Mouse (Mus musculus): ENCODE results near the gene Atcay.
A peak's percentile ranks its signal among the peaks of the same experiment; 100 is the strongest.

The Atcay gene

GRCm38 (mm10) chr10:81230438-81231332 is at the start of gene Atcay:
TSS of gene Atcay (minus strand) at chr10:81230833.
- peak; percentile 81 for DNase-seq

- no peak for DNase-seq
Observed at GRCm38 (mm10) chr10:81279496-81279895, 48.9 kb upstream of the Atcay start.

GRCm38 (mm10) chr10:81277676-81278075 is 47.0 kb upstream of the Atcay start:
- no peak for DNase-seq

GRCm38 (mm10) chr10:81273842-81274241 is 43.2 kb upstream of the Atcay start:
- no peak for DNase-seq

GRCm38 (mm10) chr10:81272356-81272755 is 41.7 kb upstream of the Atcay start:
- no peak for DNase-seq

GRCm38 (mm10) chr10:81268643-81269412 is 38.2 kb upstream of the Atcay start:
- DNase-seq, result no peak

GRCm38 (mm10) chr10:81268056-81268455 is 37.4 kb upstream of the Atcay start:
- DNase-seq, result peak; percentile 72

- peak; percentile 97 for DNase-seq
Observed at GRCm38 (mm10) chr10:81266211-81267105, 35.8 kb upstream of the Atcay start, which contains the start of the genes Mrpl54 and Apba3. TSS of gene Mrpl54 (minus strand) at chr10:81266934. TSS of gene Apba3 (plus strand) at chr10:81266960.

- no peak for DNase-seq
Observed at GRCm38 (mm10) chr10:81265540-81265939, 34.9 kb upstream of the Atcay start.

GRCm38 (mm10) chr10:81261025-81261424 is 30.4 kb upstream of the Atcay start:
- no peak for DNase-seq

- DNase-seq, result no peak
Observed at GRCm38 (mm10) chr10:81259225-81259884, 28.7 kb upstream of the Atcay start.

GRCm38 (mm10) chr10:81257158-81258039 is 26.8 kb upstream of the Atcay start:
- DNase-seq, result peak; percentile 55

- no peak for DNase-seq
Observed at GRCm38 (mm10) chr10:81254886-81255285, 24.3 kb upstream of the Atcay start.

GRCm38 (mm10) chr10:81252424-81253419 is 22.1 kb upstream of the Atcay start, which contains the start of gene Matk:
TSS of gene Matk (plus strand) at chr10:81252935.
- DNase-seq, result peak; percentile 87

- DNase-seq, result peak; percentile 5
Observed at GRCm38 (mm10) chr10:81249442-81249841, 18.8 kb upstream of the Atcay start.

GRCm38 (mm10) chr10:81247804-81248203 is 17.2 kb upstream of the Atcay start:
- no peak for DNase-seq

GRCm38 (mm10) chr10:81245166-81245565 is 14.5 kb upstream of the Atcay start:
- DNase-seq, result peak; percentile 20

- peak; percentile 83 for DNase-seq
Observed at GRCm38 (mm10) chr10:81244595-81244994, 14.0 kb upstream of the Atcay start.

- peak; percentile 13 for DNase-seq
Observed at GRCm38 (mm10) chr10:81244146-81244545, 13.5 kb upstream of the Atcay start.

- DNase-seq, result peak; percentile 8
Observed at GRCm38 (mm10) chr10:81242021-81242420, 11.4 kb upstream of the Atcay start.
